Mouse (Mus musculus): ENCODE measurements around the gene Nap1l1.
"Not testable (repeated sequence)": the region's sequence is repeated elsewhere in the genome, so short reads cannot be mapped to it uniquely, and the experiment has no call there.

Nap1l1 gene

GRCm38 (mm10) chr10:111479599-111479998, 6.6 kb downstream of the Nap1l1 start:
- DNase-seq (ENCODE audit: low read depth, low spot score) = no peak

DNA sequence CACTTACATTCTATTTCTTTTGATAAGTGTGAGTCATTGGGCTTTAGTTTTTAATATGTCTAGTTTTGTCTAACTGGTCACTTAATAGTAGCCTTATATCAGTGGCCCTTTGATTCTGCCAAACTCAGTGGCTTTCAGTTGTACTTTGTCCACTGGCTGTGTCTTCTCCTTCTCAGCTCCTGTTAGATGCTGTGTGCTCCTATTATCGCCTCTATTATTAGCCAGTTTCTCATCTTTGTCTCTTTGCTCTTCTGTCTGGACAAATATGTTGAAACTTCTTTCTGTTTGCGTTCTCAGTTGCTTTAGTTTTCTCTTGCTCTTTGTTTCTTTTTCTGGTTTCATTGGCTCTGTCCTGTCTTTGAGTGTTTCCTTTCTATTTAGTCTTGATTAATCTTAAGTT, 9.6 kb downstream of the Nap1l1 start:
- DNase-seq (ENCODE audit: low read depth, low spot score) = no peak

GRCm38 (mm10) chr10:111484079-111484478, 11.1 kb downstream of the Nap1l1 start:
- DNase-seq (ENCODE audit: low read depth, low spot score) = no peak

- peak; percentile 46 for DNase-seq (ENCODE audit: low read depth, low spot score)
Measured at GRCm38 (mm10) chr10:111488793-111489192, 15.8 kb downstream of the Nap1l1 start.

DNA sequence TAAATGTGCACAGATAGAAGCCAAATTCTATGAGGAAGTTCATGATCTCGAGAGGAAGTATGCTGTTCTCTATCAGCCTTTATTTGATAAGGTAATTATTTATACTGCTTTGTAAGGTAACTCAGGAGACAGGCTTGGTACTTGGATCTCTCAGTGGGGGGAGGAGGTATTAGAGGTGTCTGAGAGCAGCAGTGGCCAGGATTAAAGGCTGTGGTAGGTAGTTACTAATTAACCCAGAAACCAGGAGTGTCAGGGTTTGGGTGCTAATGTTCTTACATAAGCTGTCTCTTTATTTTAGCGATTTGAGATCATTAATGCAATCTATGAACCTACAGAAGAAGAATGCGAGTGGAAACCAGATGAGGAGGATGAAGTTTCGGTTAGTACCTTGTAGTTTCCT, 17.1 kb downstream of the Nap1l1 start:
- not testable (repeated sequence) for DNase-seq (ENCODE audit: low read depth, low spot score)

- no peak for DNase-seq (ENCODE audit: low read depth, low spot score)
Measured at GRCm38 (mm10) chr10:111495888-111496287, 22.9 kb downstream of the Nap1l1 start.

DNA sequence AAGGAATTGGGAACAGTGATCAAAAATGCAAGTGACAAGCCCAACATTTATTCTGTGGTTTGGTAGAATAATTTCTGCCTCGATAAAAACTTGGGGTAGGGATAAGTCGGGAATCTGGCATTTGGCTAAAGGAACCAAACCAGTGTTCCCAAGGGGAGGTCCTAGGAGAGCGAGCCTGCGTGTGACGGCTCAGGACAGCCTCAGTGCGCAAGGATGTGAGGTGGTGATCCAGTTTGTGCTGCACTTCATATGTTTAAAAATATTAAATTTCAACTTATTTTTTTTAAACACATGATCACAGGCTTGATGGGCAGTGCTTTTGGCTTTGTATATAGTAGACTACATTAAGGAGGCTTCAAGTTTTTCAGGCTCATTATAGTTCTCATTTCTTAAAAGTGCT, 26.9 kb downstream of the Nap1l1 start:
- no peak for DNase-seq (ENCODE audit: low read depth, low spot score)

DNA sequence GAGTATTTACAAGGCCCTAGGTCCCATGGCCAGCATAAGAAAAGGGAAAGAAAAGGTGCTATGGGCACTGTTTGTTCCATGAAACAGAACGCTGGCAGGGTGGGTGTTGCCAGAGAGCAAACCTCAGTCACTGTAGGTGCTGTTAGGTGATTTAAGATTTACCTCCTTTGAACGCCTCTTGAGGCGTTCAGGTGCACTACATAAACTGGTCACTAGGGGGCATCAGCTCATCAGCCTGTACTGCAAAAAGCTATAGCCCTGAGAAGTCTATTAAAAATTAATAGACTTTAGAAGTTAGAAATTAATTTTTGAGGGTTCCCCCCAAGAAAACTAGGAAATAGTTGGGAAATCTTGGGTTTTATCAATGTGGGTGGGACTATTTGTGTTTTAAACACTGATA, 30.0 kb downstream of the Nap1l1 start:
- DNase-seq (ENCODE audit: low read depth, low spot score) = peak; percentile 85

DNA sequence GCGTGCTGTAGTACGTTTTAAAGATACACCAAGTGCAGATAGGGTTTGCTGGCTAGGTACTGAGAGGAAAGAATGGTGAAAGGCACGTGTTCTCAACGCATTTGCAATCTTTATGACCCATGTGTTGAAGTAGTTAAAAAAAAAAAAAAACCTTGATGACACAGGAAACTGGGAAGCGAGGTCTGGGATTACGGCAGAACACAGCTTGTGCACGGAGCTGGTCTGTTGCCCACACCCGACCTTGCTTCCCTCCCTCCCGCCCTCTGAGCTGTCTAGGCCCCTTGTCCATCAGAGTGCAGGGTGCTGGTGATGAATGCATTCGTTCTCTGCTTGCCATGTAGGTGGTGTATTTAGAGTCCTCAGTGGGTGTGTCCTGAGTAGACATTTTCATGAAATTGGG, 30.7 kb downstream of the Nap1l1 start:
- DNase-seq (ENCODE audit: low read depth, low spot score) = no peak

DNA sequence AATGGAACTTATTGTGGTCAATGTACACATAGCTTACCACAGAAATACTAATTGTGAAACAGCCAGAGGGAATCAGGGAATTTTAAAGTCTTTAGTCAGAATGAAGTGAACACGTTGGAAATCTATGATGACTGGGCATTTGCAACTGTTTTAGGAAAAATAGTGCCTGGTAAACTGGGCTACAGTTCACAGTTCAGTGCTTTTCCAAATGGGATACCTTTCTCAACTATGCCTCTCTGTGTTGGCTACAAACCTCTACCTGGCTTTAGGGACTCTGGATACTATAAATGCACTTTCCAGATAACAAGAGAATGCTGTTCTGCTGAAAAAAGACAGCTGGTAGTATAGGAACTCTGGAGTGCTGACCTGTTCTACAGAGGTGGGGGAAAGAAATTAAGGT, 31.6 kb downstream of the Nap1l1 start:
- DNase-seq (ENCODE audit: low read depth, low spot score) = no peak

DNA sequence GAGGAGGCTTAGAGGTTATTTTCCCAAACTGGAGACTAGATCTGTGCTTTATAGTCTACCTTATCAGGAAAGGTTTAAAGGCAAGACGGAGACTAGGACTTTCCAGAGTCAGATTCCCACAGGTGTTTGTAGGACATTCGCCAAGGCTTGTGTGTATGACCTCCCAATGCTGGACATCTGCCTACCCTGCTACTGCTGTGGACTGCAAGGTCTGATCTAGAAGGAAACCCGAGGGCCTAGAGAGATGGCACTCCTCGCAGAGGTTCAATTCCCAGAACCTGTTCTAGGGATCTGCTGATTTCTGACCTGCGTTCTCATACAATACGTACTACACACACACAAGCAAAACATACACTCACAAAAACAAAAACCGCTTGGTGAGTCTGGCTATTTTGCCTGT, 32.4 kb downstream of the Nap1l1 start:
- DNase-seq (ENCODE audit: low read depth, low spot score) = peak; percentile 19

DNA sequence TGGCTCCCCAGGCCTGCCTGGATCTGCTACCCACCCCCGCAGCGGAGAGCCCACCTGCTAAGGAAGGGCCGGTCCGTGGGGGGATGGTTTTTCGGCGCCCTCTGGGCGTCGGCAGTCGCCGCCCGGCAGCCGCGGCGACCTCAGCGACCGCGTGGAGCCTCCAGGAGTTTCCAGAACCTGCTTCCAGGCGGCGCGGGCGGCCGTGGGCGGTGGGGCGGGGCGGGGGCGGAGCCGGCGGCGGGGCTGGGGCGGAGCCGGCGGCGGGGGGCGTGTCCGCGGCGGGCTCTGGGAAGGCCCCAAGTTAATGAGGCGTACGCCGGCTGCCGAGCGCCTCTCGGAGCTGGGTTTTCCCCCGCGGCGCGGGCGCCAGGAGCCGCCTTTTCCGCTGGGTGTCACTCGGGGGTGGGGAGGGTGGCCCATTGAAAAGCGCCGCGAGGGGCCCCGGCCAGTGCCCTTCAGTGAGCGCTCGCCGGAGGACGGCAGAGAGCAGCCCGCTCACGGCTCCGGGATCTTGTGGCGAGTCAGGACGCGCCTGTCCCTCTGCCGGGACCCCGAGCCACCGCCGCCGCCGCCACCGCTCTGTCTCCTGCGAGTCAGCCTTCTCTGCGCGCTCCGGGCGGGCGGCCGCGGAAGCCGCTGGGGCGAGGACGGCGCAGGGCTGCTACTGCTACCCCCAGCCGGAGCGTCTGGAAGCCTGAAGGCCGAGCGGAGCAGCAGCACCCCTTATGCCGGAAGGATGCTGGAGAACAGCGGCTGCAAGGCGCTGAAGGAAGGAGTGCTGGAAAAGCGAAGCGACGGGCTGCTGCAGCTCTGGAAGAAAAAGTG, 33.3 kb downstream of the Nap1l1 start, which contains the start of gene Phlda1:
TSS of gene Phlda1 (plus strand) at position 186 of the 825 bp plus-strand sequence.
- DNase-seq (ENCODE audit: low read depth, low spot score) = peak; percentile 90

GRCm38 (mm10) chr10:111506926-111507459, 34.0 kb downstream of the Nap1l1 start:
- peak; percentile 57 for DNase-seq (ENCODE audit: low read depth, low spot score)

GRCm38 (mm10) chr10:111507460-111508211, 34.6 kb downstream of the Nap1l1 start:
- peak; percentile 71 for DNase-seq (ENCODE audit: low read depth, low spot score)

- DNase-seq (ENCODE audit: low read depth, low spot score) = peak; percentile 40
Measured at GRCm38 (mm10) chr10:111508324-111509080, 35.5 kb downstream of the Nap1l1 start.

DNA sequence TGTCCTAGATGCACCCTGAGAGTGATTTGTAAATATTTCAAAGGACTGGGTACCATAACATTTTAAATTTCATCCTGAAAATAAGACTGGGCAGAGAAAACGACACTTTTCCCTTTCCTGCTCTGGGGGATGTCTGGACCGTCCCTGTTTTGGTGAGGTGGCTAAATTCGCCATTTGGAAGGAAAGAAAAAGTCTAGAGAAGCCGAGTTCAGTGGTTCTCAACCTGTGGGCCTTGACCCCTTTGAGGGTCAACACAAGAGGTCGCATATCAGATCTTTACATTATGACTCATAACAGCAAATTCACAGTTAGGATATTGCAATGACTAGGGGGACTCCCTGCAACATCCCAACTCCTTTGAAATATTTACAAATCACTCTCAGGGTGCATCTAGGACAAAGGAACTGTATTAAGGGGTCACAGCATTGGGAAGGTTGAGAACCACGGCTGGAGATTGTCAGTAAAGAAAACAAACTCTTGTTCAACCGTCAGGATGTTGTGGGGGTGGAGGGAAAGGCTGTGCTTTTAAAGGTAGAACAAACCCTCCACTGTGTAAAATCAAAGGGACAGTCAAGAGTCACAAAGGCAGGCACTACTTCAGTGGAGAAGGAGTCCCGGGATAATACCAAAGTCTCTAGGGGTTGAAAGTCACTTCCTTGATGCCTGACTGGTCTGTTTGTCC, 36.2 kb downstream of the Nap1l1 start:
- peak; percentile 24 for DNase-seq (ENCODE audit: low read depth, low spot score)

GRCm38 (mm10) chr10:111509981-111510380, 37.0 kb downstream of the Nap1l1 start:
- no peak for DNase-seq (ENCODE audit: low read depth, low spot score)

GRCm38 (mm10) chr10:111510798-111511197, 37.8 kb downstream of the Nap1l1 start:
- DNase-seq (ENCODE audit: low read depth, low spot score) = peak; percentile 42

- no peak for DNase-seq (ENCODE audit: low read depth, low spot score)
Measured at GRCm38 (mm10) chr10:111512036-111512568, 39.1 kb downstream of the Nap1l1 start.

GRCm38 (mm10) chr10:111514282-111514885, 41.4 kb downstream of the Nap1l1 start:
- no peak for DNase-seq (ENCODE audit: low read depth, low spot score)
